Mouse (Mus musculus) thymus, postnatal 25 days (tissue): ENCODE measurements around the gene Kmt2b.
A peak's percentile ranks its signal among the peaks of the same experiment; 100 is the strongest.

Source experiments
- DNase-seq: peaks from one replicate; pipeline ENCODE4 v3.0.0; 2022

Kmt2b gene

DNA sequence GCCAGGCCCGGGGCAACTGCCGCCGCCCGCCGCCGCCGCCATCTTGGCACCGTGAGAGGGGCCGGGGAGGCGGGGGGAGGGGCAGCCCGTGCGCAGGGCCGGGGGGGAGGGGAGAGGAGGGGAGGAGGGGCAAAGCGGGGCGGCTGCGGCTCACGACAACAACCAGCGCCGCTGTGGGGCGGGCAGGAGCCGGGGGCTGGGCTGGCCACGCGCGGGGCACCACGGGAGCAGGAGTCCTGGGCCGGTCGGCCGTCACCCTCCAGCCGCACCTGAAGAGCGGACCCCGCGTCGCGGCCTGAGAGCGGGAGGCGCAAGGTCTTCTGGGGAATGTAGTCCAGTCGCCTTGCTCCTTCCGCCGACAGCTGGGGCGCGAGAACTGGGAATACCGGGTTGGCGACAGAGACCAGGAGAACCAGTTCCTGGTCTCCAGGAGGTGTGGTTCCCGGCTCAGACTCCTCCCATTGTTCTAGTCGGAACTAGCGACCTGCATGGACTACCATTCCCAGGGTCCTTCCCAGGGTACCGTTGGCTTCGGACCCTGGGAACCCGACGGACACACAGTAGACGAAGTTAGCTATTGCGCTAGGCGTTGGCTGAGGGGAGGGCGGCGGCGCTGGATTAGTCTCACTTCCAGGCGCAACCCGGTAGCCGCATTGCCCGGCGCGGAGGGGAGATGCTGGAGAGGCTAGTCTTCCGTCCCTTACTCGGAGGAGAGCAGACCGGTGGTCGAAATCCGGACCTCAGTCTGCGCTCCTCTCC, at the start of gene Kmt2b:
Gene Kmt2b (minus strand): TSS at position 51 of the 759 bp plus-strand sequence.
- DNase-seq, result peak; percentile 94

DNA sequence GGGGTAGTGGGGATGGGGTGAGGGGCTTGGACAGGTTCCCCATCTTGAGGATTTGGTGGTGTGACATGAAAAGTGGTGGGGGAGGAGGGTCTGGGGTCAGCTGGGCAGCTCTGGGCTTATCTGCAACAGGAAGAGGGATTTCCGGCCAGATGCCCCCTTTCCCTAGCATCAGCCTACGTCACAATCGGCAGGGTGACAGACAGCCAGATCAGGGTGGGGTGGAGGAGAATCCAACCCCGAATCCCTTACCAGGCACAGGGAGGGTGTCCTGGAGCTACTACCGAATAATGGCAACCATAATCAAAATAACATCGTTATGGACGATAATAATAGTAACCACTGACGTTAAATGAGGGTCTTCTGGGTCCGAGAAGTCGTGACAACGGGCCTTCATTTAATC, 47.9 kb upstream of the Kmt2b start:
- no peak for DNase-seq

DNA sequence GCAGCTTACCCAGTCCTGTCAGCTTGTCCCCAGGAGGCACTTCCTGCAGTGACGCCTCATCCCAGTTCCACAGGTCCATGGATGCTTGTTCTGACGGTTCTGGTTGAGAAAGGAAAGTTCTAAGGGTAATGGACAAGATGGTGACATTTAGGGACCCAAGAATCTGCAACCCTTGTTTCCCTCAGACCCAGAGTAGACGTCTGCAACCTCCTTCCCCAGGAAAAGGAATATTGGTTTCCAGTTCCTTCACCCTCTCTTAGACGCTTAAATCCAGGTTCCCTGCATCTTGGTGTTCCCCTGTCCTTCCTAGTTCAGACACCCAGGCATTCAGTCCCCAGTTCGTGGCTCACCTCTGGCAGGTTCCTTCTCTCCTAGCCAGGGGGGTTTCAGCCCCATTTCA, 47.2 kb upstream of the Kmt2b start, which contains the start of gene Etv2:
Gene Etv2 (minus strand): TSS at position 101 of the 400 bp plus-strand sequence.
- DNase-seq, result no peak

DNA sequence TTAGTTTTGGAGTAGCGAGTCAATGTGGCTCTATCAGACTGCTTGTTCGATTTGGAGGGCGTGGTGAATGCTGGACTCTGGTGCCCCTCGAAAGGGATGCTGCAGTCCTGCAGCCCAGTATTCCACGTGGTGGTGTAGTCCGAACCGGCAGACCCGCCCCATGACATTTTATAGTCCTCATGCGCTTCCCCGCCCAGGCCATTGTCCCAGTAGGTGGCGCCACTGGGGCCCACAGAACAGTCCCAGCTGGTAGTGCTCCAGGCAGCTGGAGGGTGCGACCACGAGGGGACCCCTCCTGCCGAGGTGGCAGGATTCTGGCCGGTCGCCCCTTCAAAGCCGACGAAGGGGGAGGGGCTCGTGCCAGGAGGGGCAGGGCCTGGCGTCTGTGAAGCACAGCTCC, 46.1 kb upstream of the Kmt2b start:
- DNase-seq, result peak; percentile 63

DNA sequence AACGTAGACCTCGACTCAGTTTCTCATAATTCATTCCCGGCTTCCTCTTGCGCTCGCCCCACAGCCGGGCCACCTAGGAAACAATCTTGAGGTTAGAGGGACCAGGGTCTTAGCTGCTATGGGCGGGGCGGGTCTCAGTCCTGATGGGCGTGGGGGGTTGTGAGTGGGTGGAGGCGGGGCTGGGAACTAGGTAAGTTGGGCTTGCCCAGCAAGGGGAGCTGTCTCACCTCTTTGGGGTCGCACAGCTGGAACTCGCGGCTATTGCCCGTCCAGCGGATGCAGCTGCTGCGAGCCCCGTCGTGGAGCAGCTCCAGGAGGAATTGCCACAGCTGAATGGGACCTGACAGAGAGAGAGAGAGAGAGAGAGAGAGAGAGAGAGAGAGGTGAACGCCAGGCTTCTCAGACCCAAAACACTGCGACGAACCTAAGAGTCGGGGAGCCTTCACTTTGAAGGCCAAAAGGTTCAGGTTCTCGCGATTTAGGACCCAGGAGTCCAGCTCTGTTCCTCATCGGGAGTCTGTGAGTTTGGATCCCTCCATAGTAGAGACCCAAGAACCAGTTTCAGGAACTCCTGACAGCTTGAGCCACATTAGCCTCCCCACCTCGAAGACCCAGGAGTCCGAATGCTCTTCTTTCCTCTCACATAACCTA, 45.4 kb upstream of the Kmt2b start:
- no peak for DNase-seq

DNA sequence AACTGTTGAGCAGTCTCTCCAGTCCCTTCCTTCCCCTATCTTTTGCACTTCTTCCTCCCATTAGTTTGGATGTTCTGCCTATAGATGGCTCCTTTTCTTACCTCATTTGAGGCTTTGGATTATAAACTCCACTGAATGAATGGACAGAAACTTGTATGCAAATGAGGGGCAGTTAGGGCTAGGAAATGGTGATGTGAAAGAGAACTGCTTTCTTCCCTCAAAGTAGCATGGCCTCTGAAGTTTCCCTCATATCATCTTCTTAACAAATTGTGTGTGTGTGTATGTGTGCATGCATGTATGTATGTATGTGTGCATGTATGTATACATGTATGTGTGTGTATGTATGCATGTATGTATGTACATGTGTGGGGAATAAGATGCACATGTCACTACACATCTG, 40.5 kb upstream of the Kmt2b start:
- no peak for DNase-seq

DNA sequence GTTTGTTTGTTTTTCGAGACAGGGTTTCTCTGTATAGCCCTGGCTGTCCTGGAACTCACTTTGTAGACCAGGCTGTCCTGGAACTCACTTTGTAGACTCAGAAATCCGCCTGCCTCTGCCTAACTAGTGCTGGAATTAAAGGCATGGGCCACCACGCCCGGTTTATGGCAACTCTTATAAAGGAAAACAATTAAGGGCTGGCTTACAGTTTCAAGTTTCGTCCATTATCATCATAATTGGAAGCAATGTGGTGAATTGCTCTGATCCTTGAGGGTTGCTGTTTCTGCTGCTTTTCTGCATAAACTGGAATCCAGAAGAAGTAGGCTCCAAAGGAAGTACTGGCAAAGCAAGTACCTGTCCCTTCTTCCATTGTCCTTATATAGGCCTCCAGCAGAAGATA, 38.1 kb upstream of the Kmt2b start:
- no peak for DNase-seq

DNA sequence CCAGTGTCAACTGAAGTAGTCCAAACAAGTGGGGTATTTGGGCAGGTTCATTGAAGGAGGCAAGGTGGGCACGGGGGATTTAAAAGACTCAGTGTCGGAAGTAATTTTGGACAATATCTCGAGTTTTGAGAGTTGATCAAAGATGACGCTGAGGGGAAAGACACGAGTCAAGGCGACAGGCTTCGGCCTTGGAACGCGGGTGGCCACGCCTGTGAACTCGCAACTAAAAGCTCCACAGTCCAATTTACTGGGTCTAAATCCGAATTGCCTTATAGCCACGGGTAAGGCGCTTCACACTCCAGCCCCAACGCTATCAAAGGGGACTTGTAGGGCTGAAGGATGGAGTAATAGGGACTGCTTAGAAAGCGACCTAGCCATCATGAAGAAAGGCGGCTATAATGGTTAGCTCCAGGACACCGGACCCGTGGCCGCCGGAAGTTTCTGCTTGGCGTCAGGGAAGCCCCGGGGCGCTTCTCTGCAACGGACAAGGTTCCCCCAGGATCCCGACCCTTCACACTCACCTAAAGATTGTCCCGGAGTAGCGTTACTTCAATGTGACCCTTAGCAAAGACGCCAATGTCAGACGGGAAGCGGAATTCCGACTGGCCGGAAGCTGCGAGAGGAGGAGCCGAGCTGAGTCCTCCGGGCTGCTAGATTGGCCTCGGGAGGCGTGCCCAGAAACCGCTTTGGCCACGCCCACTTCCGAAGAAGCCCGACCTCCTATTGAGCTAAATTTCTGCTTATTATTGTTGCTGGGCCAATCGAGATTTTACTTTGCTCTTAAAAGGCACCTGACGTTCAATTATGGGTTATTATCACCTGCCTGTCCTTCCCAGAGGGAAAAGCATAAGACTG, 37.2 kb upstream of the Kmt2b start, which contains the start of gene Cox6b1:
Gene Cox6b1 (minus strand): TSS at position 622 of the 855 bp plus-strand sequence.
- DNase-seq, result peak; percentile 85

DNA sequence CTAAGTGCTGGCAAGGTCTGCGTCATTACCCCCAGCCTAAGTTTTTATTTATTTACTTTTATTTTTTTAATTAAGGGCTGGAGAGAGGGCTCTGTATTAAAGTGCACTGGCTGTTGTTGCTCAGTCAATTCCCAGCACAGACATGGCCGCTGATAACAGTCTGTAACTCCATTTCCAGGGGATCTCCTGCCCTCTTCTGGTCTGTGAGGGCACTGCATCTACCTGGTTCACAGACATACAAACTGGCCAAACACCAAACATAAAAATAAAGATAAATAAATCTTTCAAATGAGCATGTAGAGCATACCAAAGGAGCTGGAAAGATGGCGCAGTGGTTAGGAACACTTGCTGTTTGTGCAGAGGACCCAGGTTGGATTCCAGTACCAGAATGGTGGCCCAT, 30.7 kb upstream of the Kmt2b start:
- peak; percentile 35 for DNase-seq

DNA sequence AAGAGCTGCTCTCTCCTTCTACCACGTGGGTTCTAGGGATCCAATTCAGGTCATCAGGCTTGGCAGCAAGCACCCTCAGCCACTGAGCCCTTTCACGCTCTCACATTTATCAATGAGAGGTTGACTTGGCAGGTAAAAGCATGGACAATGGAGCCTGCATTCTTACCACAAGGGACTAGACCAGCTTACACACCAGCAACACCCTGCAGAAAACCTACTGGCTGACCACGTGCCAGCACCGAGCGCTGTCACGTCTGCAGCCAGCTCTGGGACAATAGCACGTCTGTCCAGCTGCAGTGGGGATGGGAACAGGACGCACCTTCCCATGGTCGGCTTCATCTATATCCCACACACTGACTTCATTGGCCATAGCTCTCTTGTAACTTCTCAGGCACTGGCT, 30.1 kb upstream of the Kmt2b start:
- no peak for DNase-seq

DNA sequence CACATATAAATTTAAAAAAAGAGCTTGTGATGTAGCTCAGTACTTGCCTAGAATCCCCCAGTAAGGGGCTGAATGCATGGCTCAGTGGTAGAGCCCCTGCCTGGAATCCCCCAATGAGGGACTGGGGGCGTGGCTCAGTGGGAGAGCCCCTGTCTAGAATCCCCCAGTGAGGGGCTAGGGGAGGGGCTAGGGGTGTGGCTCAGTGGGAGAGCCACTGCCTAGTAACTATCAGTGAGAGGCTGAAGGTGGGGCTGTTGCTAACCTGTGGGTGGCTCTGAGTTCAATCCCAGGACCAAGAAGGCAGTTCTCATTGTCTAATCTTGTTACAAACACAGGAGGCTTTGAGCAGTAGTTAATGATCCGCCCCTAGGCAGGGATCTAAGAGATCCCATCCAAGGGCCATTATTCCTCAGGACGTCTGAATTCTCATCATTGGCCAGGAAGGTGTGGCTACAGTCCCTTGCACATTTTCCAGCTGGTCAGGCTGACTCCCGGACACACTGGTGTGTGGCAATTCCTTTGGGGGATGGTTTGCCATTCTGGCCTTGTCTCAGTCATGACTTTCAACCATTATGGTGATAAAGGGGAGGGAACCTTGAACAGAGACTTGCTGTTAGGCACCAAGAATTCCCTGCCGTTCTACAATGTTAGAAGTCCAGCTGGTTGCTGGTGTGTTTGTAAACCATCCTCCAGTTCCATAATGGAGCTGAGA, 26.7 kb upstream of the Kmt2b start:
- no peak for DNase-seq

DNA sequence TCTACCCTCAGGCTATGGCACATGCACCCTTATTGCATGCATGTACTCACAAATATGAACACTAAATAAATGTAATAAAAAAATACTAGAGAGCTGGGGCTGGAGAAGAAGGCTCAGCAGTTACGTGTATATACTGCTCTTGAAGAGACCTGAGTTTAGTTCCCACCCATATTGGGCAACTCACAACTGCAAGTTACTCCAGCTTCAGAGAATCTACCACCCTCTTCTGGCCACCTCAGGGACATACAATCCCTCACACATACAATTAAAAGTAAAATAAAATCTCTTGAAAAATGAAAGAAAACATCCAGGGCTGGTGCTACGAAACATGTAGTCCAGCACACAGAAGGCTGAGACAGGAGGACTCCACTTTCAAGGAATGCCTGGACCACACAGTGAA, 25.9 kb upstream of the Kmt2b start:
- DNase-seq, result no peak

DNA sequence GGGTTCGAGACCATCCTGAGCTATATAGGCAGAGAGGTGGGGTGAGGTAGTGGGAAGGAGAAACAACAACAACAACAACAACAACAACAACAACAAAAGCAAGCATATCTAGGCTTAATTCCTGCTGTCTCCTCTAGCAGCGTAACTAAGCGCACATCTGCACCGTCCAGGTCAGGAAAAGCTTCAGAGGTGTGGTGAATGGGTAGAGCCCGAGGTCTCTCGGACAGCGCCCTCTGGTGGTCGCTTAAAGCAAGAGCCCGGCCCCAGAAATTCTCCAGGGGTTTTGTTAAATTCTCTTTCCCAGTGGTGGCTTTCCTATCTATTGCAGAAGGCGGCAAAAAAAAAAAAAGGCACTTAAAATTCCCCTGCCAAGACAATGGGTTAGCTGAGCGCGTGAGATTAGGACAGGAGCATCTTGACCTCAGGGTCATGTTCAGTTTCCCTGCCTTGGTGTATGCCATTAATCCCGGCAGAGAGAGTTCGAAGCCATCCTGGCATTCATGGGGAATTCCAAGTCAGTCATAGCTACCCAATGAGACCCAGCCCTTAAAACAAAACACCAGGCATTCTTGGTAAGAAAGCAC, 25.1 kb upstream of the Kmt2b start:
- DNase-seq, result peak; percentile 67

DNA sequence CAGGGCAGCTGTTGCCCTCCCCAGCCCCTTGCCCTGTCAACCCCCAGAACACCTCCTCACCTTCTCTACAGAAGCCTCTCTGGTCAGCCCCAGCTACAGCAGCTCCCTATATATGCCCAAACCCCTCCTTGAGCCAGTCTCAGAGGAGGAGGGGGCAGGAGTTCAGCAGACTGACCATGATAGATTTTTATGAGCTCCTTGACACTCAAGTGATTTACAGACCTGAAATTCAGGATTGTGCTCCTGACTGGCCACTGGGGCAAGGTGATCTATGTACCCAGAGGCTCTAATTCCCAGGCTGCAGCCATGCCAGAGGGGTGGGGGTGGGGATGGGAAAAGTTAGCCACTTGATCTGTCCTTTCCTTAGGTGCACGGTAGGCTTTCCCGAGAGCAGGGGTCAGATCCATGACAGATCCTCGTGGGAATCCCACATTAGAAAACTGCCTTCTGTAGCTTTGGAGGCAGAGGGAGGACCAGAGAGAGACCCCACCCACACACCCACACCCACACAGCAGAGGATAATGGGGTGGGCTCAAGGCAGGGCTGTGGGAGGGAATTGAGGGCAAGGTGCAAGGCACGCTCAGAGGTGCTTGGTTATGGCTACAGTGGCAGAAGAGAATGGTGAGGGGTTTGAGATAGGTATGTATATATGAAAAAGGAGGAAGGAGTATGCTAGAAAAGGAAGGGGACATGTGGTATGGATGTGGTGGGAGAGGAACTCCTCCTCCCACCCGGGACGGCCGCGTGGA, 24.3 kb upstream of the Kmt2b start, which contains the start of gene Upk1a:
Gene Upk1a (minus strand): TSS at position 194 of the 749 bp plus-strand sequence.
- no peak for DNase-seq

DNA sequence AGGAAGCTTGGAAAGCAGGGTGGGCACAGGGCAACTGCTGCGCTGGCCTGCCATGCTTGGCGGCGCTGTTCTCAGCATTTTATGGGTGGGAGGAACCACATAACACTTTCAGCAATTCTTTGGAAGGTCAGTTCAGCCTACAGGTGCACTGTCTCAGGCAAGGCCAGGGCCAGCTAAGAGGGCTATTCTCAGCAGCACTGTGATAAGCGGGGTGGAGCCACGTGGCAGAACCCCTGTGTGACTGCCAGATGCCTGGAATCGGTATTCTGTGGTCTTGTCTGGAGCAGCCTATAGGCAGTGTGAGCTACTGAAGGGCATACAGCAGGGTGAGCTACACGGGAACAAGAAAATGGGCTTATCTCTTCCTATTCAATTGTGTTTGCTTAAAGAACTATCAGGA, 21.5 kb upstream of the Kmt2b start:
- no peak for DNase-seq

DNA sequence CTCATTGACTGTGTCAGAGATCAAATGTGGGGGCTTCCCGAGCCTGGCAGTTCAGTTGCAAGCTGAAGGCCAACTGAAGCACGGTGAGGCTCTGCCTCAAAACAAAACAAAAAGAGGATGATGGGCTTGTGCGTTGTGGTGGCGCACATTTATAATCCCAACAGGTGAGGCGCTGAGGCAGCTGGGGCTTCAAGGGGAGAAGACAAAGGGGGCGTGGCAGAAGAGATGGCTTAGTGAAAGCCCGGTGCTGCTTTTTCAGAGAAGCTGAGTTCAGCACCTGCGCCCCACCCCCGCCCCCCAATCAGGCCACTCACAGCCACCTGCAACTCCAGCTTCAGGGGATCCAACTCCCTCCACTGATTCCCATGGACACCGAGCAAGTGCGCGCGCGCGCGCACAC, 19.9 kb upstream of the Kmt2b start:
- DNase-seq, result no peak

DNA sequence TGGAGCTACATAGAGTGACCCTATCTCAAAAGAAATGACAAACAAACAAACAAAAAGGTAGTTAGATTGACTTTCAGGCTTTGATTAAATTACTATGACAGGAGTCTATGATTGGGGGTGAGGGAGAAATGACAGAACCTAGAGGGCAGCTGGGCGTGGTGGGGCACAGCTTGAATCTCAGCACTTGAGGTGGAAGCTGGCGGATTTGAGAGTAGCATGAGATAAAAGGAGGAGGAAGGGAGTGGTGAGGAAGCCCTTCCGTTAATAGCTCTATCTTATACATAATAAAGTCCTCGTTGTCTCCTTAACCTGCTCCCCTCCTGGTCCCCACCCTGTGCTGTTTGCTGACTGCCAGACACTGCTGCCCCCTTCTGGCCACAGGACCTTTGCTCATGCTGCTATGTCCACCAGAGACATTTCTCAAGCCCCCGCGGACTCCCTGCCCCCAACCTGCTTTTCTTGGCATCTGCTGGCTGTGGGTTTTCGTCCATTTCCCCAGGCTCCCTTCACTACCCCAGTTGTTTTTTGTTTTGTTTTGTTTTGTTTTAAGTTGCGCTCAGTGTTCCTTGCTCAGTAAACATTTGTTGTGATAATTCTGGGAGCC, 19.3 kb upstream of the Kmt2b start:
- DNase-seq, result peak; percentile 70

DNA sequence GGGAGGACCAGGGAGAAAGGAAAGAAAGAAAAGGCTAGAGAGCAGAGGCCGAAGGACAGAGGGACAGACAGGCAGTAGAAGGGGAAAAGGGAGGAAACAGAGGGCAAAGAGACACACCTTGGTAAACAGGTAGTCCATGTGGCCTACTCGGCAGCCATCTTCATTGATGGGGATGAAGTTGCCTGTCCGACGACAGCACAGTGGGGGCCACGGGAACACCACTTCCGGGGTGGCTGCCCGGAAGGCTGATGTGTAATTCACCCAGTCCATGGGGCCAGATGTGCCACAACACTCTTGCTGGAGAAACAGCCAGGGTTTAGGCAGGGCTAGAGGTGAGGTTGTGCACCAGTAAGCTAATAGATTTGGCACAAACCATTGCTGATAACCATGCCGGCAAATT, 16.4 kb upstream of the Kmt2b start:
- DNase-seq, result no peak

DNA sequence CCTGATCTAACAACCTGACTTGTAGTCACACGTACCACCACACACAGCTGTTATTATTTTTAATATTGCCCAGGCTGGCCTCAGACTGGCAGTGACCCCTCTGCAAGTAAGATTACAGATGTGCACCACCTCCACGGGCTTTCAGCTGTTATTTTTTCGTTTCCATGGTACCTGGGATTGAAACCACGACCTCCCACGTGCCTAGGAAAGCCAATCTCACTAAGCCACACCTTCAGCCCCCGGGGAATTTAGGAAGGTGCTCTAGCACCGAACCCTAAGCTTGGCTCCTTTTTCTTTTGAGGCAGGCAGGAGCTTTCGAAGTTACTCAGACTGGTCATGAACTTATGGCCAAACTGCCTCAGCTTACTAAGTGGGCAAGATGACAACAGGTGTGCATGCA, 15.9 kb upstream of the Kmt2b start:
- no peak for DNase-seq

DNA sequence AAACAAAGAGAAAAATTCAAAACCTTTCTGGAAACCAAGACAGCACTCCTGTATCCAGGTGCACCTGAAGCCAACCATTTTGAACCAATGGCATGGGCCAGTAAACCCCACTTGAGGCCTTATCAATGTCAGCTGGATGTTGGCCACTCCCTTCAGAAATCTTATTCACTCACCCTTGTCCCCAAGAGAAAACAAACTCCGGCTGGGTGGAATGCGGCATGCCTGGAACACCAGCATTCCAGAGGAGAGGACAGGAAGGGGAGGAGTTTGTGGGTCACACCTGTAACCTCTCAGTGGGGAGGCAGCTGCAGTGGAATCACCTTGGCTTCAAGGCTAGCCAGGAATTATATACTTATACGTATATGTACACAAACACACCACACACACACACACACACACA, 14.1 kb upstream of the Kmt2b start:
- no peak for DNase-seq

DNA sequence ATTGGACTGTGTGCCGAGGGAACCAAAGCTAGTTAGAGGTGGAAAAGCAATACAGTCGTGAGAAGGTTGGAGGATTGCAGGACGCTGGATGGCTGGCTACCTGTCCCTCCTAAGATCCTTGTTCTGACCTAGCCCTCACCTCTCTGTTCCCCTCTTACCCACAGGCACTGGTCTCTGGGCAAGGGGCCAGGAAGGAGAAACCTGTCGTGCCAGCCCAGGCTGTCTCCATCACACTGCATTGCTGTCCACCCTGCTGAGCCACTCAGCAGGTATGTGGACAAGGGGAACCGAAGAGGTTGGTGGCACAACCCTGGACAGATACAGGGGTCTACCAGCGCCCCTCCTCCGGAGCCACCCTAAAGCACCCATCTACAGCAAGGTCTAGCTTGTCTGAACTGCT, 12.1 kb upstream of the Kmt2b start:
- no peak for DNase-seq
